Mouse (Mus musculus): Measurements from ENCODE around the gene Srpk2.
"Not testable (repeated sequence)": the region's sequence is repeated elsewhere in the genome, so short reads cannot be mapped to it uniquely, and the experiment has no call there.

Srpk2 gene

GRCm38 (mm10) chr5:23604036-23604705, 80.2 kb downstream of the Srpk2 start:
- peak in 1 of 2 experiments; percentile 40 for DNase-seq

DNA sequence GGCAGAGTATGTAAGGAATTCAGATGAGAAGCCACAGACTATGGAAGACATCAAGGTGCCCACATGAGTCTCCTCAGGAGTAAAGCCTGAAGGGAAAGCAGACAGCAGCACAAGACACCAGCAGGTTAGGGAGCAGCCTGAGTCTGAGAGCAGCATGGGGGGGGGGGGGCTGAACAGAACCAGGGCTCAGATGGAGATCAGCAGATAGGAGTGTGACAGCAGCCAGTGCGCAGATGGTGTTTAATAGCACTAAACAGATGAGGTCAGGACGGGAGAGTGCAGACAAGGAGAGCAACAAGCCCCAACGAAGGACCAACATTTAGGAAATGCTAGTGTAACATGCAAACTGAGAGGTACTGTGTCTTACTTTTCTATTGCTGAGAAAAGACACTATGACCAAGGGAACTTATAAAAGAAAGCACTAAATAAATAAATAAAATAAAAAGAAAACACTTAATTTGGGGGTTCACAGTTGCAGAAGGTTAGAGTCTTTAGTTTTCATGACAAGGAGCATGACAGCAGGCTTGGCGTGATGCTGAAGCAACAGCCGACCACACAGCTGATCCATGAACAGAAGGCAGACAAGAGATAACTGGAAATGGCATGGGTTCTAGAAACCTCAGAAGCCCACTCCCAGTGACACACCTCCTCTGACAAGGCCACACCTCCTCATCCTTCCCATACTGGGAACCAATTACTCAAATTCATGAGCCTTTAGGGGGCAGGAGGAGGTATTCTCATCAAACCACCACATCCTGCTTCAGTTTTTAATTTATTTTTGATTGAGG, 84.5 kb downstream of the Srpk2 start:
- DNase-seq, result no peak

- peak; percentile 58 to 62 for DNase-seq
Observed at GRCm38 (mm10) chr5:23599171-23599570, 85.2 kb downstream of the Srpk2 start.

- DNase-seq, result peak; percentile 59 to 75
Observed at GRCm38 (mm10) chr5:23598491-23598890, 85.9 kb downstream of the Srpk2 start.

DNA sequence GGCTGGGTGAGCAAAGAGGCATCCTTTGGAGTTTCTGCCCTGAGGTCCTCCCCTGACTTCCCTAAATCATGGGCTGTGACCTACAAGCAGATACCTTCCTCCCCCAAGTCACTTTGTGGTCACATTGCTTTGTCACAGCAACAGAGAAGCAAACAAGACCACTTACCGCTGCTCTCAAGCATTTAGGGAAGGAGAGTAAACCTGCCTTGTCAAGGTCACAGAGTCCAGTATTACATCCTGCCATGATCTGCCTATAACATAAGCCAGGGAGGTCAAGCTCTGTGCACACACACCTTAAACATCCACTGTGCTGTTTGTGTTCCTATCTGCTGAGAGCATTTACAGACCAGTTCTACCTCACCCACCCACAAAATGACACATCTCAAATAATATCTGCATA, 86.4 kb downstream of the Srpk2 start:
- DNase-seq, result no peak

- DNase-seq, result no peak
Observed at GRCm38 (mm10) chr5:23597260-23597864, 87.1 kb downstream of the Srpk2 start.

DNA sequence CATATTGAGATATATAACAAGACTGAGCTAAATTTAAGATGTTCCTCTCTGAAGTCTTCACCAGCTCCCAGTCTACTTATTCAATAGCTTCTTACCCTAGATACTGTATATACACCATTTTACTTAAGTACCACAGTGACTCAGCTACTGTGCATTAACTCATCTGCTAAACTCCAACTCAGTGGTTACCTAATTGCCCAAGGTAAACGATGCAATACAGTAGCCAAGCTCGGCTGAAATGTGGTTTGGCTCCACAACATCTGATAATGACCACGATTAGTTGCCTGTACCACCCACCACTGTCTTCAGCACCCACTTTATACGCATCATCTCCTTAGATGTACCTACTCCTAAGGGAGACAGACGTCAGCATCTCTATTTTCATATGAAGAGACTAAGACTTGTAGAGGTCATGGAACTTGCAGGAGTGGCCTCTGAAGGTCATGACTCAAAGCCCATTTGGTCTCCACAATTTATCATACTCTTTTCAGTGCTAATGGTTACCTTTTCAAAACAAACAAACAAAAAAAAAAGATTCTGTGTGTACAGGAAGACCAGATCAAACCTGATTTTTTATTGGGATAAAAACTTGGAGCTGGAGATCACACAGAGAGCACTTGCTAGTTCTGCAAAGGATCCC, 88.0 kb downstream of the Srpk2 start:
- no peak for DNase-seq

- not testable (repeated sequence) for DNase-seq
Observed at GRCm38 (mm10) chr5:23590298-23590697, 94.1 kb downstream of the Srpk2 start.

DNA sequence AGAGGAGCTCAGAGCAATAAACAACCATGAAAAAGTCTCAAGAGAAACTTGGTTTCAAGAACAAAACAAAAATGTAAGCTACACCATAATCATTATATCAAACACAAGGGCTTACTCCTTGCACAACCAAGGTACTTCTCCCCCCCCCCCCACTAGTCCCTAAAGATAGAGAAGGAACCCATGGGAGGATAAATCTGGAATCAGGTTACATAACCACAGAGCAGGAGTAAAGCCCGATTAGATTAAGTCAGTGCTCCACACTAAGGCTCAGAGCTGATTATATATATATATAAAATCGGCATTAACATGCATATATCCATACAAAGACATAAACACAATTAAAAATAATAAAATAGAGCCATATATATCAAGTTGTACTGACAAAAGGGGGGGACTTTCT, 96.8 kb downstream of the Srpk2 start:
- no peak for DNase-seq

DNA sequence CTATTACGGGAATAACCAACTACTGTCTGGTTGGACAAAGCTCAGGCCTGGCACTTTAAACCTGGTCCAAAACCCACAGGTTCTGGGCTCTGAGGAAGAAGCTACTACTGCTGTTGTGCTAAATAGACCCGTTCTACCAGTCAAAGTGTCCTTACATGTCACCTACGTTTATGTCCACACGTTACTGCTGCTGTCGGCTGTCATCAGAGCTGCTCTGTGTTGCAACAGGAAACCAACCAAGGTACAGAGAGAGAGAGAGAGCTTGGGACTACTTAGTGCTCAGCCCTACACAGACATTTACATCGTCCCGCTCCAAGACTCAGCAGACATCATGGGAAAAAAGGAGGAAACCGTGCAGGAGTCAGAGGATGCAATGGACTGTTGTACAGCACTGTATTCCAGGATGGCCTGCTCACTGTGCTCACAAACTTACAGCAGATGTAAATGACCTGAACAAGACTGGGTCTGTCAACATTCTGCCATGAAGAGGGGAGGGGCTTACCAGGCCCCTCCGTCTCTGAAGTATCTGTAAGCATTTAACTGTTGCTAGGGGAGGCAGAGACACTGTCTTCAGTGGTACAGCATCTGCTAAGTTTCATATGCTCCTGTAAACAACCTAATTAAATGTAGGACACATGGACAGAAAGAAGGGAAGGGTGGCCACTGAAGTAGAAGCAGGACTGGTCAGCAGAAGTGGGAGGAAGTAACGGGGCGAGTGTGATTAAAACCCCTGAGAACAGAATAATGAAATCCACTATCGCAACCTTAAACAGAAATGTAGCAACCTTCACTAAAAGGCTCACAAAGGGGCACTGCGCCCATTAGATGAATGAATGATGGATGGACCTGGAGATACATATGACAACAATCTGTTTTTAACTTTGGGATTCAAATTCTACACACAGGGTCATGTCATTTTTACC, 97.6 kb downstream of the Srpk2 start:
- DNase-seq, result no peak

- peak in 1 of 2 experiments; percentile 37 for DNase-seq
Observed at GRCm38 (mm10) chr5:23581484-23582060, 102.8 kb downstream of the Srpk2 start.

GRCm38 (mm10) chr5:23579120-23579880, 105.1 kb downstream of the Srpk2 start:
- no peak for DNase-seq

- DNase-seq, result no peak
Observed at GRCm38 (mm10) chr5:23578322-23578957, 106.0 kb downstream of the Srpk2 start.

GRCm38 (mm10) chr5:23577847-23578246, 106.6 kb downstream of the Srpk2 start:
- no peak for DNase-seq

DNA sequence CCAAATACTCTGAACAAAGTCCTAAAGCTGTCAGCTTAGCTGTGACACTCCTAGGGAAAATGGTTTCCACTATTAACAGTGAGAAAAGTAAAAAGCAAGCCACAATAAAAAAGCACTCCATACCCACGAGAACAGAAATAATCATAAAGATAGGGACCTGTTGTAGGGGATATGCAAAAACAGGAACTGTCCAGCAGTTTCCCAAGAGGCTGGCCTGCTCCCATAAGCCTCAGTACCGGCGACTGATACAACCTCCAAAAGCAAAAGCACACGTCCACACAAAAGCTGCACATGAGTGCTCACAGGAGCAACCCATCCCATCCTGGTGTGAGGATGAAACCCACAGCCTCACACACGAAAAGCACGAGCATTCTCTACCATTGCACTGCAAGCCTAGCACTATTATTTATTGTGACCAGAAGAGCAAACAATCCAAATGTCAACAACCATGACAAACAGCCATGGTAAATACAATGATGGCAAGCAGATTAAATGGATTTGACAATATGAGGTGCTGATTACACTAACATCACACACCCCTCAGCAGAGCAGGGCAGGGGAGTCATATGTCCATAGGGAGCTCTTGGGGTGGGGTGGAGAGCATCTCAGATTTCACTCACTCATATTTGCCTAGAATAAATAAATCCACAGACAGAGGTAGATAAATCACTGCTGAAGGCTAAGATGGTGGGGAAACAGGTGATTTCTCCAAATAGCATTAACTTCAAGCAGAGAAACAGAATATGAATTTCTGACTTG, 107.9 kb downstream of the Srpk2 start:
- no peak for DNase-seq

DNA sequence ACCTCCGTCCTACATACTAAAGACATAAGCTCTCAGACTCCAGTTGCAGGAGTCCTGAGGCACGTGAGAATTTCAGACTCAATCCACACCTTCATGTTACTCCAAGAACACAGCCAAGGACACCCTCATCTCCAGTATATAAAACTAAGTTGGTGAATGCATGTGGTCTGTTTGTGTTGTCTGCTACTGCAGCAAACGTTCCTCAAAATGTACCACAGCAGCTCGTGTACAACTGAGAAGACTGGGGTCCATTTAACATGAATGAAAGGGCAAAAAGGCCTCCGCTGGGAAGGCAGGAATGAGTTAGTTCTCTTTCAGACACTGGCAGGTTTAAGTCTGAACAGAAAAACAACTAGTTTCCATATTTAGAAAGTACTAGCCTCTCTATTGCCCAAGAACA, 110.5 kb downstream of the Srpk2 start:
- DNase-seq, result no peak

GRCm38 (mm10) chr5:23568188-23568587, 116.2 kb downstream of the Srpk2 start:
- no peak for DNase-seq

DNA sequence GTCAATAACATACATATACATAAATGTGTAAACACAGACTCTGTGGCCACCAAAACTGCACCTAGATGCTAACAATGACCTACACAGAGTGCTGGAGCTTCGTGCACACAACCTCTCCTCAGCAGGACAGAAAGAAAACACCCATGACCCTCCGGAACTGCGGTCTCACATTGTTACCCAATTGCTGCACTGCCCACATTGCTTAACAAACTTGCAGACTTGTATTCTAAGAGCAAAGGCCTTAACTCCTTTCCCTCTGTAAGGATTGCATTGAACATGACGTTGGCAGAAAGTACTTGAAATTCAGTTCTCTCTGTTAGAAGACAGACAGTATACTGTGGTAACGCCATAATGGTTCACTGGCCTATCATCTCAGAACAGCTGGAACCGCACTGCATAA, 118.0 kb downstream of the Srpk2 start:
- DNase-seq, result no peak

DNA sequence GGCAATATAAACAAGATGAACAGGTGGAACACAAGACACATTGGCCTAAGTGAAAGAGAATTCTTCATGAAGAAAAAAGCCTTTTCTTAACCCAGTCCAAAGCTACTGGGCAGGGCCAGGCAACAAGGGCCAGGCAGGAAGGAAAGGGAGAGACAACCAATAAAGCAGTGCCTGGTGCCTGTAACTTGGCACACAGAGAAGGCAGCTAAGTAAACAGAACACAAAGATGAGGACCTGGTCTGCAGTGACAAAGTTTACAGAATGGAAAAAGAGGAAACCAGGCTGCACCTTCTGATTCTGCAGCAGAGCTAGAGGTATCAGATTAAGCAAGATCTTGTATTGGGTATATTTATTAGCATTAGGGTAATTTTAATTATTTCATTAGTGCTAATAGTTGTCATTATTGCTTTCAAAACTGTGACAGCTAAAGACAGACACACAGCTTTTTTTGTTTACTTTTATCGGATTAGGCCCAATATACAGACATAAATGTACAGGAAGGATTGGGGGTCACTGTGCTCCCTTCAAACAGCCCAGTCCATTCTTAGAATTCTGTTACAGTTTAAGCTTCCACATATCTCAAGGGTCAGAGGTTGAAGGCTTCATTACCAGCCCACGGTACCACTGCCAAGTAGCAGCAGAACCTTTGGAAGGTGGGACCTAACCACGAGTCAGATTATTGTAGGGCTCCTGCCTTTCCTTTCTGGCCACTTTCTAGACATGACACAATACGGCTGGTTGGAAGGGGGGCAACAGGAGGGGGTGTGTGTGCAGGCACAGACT, 121.9 kb downstream of the Srpk2 start:
- peak in 1 of 2 experiments; percentile 21 for DNase-seq

Data from kidney, postnatal 25 days (tissue).